Mouse (Mus musculus) ZHBTc4 (cell line): ENCODE data around the gene Cttn.

ENCODE experiments used
- DNase-seq: peaks from one replicate; pipeline ENCODE4 v3.0.0-alpha.2; 2011; ENCODE audit warnings: low read depth, low spot score

The Cttn gene

DNA sequence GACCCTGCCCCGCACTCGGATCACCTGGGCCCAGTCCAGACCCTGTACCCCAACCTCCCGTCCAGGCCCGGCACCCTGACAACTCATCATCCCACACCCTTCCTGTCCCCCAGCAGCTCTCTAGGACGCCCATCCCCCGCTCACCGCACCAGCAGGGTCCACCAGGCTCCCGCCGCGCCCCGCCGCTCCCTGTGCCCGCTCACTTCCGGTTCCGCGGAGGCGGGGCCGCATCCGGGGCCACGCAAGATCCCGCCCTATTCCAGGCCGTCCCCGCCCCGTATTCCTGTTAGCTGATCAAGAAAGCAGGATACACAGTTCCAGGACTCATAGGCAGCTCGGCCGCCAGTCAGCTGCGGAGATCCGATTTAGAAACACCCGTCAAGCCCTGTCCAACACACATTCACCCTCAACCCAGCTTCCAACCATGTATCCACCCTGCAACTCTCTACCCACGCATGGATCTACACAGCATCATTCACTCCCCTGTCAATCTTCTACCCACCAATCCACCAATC, at the start of gene Cttn:
TSS of gene Cttn (minus strand) at position 465 of the 515 bp plus-strand sequence.
- peak; percentile 95 for DNase-seq

- no peak for DNase-seq
Measured at GRCm38 (mm10) chr7:144519852-144520251, 49.0 kb upstream of the Cttn start.

DNA sequence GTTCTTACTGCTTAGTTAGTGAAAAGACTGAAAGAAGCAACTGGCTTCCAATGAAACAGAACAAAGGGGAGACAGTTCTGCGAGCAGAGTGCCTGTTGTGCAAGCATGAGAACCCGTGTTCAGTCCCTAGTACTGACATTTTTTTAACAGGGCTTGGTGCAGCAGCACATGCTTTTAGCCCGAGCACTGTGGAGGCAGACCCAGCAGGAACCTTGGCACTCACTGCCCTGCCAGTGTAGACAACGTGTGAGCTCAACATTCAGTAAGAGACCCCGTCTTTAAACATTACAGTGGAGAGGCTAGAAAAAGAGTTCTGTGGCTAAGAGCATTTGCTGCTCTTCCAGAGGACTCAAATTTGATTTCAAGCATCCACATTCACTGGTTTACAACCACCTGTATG, 45.9 kb upstream of the Cttn start:
- no peak for DNase-seq

GRCm38 (mm10) chr7:144509090-144509489, 38.3 kb upstream of the Cttn start:
- no peak for DNase-seq

DNA sequence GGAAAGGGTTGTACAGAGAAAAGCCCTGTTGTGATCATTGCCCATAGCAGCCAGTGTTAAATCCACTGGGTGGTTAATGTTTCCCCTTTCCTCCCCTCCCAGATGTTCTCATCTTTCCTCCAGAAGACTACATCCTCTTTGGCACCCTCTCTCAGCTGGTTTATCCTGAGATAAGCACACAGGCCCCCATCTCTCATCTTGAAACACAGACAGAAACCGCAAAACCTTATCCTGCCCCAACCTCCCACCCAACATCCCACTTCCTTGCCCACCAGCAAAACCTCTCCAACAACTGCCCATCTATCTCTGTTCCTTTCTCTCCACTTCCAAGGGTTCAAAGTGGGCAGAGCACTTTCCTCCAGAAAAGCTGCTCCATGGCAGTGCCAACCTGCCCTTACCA, 36.0 kb upstream of the Cttn start:
- DNase-seq: no peak

DNA sequence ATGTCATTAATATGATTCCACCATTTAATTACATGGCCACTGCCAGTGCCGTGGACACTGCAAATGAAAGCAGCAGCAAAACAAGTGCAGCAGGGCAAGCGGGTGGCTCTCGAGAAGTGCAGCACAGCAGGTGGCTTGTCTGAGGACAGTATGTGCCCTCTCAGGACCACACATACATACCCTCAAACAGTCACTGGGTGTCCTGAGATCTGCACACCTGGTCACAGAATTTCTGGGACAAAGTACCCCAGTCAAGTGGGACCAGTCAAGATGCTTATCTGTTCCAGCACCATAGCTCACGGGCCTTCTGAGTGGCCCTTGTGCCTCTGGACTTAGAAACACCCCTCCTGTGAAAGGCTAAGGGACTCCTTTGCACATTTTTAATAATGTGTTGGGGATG, 33.1 kb upstream of the Cttn start:
- DNase-seq: no peak

DNA sequence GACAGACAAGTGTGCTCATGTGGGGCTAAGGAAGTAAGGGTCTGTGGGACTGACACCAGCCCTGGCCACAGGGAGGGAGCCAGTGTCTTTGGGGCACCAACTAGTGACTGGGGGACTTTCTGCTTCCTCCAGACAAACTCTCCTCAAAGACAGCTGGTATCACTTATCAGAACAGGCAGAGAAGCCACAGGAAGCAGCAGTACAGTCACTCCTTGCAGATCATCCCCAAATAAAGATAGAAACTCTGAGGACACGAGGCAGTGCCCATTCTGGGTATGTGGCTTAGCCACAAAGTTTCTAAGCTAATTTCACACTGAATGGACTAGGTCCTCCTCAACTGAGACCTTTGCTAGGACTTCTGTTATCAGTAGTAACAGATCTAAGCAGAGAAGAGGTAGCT, 22.1 kb upstream of the Cttn start:
- no peak for DNase-seq

DNA sequence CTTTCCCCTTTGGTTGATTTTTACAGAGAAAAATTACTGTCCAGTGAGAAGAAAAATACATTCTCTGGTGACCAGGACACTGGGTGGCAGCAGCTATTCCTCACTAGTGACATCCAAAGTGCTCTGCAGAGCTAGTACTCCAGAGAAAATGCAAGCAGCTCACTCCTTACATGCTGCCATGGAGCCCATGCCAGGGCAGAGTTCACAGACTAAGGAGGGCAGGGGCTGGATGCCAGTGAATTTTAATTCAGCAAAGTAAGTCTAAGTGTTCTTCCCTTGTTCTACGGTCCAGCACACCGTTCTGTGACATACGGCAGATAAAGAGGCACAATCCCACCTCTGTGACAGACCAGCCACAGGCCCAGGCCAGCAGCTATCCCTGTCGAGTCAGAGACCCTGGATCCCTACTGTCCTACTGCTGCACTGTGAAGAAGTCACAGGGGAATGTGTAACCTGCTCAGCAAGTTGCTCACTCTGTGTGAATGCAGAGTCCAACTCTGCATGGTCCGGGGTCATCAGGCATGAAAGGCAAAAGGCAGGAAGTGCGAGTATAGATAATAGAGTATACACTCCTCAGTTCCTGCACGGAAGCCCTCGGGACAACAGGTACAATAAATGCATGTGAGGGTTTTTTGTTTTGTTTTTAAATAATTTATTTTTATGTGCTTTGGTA, 19.5 kb upstream of the Cttn start:
- DNase-seq: no peak

DNA sequence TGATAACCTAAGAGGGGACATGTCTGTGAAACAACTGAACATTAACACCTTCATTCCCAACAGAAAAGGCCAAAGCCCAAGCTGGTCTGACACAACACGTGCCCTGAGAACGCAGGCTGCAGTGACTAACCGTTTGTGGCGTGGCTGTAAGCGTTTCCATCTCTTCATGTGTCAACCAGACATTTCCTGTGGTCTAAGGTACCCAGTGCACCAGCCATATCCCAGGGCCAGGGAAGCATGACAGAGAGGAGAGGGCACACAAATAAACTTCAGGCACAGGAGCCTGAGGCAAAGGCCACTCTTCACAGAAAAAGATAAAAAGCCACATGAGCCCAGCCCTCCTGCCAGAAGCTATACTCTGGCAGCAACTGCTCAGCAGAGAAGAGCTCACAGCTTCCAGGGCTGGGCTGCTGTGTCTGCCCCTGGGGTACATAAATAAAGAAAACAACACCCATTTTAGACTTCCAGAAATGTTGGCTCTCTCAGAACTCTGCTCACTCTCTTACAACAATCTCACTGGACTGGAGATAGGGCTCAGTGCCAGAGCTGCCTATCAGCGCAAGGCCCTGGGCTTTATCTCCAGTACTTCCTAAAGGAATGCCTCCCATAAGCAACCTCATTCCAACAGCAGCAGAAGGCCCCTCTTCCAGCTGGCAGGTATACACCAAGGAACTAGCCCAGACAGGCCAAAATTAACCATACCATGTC, 18.4 kb upstream of the Cttn start:
- no peak for DNase-seq

- DNase-seq: no peak
Measured at GRCm38 (mm10) chr7:144480314-144480713, 9.5 kb upstream of the Cttn start.

DNA sequence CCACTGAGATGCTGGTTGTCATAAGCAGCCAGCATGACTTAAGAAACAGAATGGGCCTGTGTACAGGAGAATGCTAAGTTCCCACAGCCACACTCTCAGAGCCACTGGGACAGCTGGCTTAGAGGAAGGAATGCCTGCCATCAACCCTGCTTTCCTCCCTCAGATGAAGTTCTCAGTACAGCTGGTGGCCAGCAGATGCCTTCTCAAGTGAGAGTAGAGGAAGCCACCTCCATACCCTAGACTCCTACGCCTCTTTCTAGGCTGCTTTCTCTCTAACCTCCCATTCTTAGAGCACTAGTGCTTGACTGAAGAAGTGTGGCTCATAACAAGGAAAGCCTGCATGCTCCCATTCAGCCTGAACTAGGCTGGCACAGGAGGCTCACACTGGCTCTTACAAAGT, 8.8 kb upstream of the Cttn start:
- no peak for DNase-seq

- no peak for DNase-seq
Measured at GRCm38 (mm10) chr7:144475741-144476140, 4.9 kb upstream of the Cttn start.

- DNase-seq: peak; percentile 75
Measured at GRCm38 (mm10) chr7:144473486-144473885, 2.7 kb upstream of the Cttn start.

DNA sequence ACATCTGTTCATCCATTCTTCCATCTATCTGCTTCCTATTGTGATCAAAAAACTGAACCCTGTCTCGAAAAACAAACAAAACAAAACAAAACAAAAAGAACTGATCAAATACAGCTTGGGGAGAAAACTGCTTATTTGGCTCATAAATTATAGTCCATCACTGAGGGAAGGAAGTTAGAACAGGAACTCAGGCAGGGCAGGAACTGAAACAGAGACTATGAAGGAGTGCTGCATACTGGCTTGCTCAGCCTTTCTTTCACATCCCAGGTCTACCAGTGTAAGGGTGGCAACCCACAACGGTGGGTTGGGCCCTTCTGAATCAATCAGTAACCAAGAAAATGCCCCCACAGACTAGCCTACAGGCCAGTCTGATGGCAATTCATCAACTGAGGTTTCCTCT, 294 bp upstream of the Cttn start:
- DNase-seq: no peak

DNA sequence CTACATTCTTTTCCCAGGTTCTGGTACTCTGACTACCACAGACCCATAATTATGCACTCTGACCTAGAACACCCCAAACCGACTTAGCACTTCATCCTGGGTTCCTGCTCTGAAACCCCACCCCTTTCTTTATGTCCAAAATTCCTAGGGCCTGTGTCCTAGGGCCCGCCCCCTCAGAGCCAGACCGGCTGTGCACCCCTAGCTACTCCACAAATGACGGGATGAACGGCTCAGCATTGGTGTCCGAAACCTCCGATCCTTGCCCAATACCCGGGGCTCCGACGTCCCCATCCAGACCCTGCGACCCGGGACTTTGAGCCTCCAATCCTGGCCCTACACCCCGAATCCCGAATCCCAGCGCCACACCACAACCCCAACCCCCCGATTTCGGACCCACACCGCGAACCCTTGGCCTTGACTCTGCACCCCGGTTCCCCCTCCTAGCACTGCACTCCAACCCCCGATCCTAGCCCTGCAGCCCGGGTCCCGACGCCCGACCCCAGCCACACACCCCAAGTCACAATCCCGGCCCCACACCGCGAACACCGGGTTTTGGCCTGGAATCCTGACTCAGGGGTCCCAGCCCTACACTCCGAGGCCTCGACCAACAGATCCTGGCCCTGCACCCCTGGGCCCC, 783 bp downstream of the Cttn start:
- DNase-seq: peak; percentile 66

GRCm38 (mm10) chr7:144469181-144469641, 1.6 kb downstream of the Cttn start:
- peak; percentile 23 for DNase-seq

DNA sequence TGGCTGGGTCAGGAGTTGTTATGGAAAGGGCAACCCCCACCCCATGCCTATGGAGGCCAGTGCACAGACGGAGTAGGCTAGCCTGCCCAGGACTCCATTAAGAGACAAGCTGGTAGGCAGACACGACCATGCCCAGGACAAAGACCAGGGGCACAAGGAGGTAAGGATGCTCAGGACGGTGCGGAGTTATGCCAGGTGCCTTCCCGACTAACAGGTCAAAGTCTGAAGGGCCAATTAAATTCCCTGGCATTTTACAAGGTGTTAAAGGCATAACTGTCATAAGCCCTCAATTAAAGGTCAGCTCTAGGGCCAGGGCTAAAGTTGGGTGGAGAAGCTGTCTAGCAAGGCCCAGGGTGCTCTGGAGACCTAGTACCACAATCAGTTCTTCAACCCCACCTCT, 2.1 kb downstream of the Cttn start:
- no peak for DNase-seq

DNA sequence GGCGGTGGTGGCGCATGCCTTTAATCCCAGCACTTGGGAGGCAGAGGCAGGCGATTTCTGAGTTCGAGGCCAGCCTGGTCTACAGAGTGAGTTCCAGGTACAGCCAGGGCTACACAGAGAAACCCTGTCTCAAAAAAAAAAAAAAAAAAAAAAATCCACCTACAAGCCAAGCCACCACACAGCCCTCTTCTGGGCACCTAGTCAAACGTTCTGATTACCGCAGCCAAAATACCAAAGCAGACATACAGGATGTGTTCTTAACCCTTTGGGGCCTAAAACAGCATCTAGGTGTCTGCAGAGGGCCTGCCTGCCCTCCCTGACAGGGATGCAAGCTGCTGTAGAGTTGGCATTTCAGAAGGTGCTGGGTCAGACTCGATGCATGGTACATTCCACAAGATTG, 8.2 kb downstream of the Cttn start:
- no peak for DNase-seq

GRCm38 (mm10) chr7:144461246-144461902, 9.4 kb downstream of the Cttn start:
- no peak for DNase-seq

GRCm38 (mm10) chr7:144458881-144459280, 11.9 kb downstream of the Cttn start:
- no peak for DNase-seq

- no peak for DNase-seq
Measured at GRCm38 (mm10) chr7:144450661-144451060, 20.1 kb downstream of the Cttn start.
